Mouse (Mus musculus) thymus, postnatal 14 days (tissue): Measurements from ENCODE around the gene Wdfy2.

Source experiments
- DNase-seq: peaks from one replicate; pipeline ENCODE4 v3.0.0; 2021

Gene Wdfy2

DNA sequence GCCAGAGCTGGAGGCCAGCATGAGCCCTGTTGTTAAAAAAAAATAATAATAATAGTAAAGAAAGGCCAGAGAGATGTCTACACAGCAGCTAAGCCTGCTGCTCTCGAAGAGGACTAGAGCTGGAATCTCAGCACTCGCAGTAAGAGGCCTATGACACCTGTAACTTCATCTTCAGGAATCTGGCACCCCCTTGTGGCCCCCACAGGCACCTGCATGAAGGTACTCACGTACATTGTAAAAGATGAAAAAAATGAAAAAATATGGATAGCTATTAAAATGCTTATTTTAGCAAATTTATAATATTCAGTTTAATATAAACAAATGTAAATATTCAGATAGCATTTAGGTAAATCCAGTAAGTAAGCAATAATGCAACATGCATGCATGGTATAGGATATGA is 102.0 kb downstream of the Wdfy2 start:
- peak; percentile 30 for DNase-seq

DNA sequence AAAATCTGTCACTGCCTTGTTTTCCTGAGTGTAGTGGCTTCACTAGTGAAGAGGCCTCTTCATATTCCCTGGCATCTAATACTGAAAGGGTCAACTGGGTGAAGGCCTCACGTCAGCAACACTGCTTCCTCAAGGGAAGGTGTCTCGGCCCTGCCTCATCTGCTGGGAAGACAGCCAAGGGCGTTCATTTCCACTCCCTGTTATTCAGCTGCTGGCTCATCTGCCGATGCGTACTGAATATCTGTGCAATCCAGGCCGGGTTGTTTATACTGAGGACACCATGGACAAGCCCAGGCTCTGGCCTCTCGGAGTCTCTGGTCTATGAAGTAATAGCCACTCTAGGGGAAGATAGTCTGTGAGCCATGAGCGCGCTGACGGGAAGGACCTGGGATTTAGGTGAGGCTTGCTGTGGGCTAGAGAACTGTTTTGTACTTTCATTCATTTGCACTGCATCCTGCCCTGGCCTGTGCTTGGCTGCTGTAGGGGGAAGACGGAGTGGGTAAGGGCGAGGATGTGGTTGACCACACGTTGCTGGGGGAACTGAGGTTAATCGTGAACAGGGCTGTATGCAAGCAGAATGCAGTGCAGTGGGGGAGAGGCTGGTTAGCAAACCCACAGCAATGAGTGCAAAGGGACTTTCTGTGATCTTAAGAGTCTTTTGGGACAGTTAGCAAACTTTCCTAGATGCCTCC is 103.1 kb downstream of the Wdfy2 start:
- peak; percentile 78 for DNase-seq

DNA sequence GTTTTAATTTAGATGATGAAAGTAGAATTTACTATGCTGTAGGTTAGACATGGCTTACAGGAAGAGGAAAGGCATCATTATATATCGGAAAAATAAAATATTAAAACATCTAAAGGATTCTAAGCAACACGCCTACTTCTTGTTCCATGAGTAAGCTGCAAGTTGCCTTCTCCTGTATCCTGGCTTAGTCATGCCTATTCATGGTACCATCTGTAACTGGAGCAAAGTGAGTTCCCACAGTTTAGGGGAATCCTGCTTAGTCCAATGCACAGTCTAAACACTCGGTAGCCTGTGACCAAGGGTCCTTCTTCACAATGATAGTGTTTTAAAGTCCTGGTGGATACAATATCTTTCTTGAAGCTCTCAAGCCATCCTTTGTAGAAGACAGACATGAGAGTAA is 109.3 kb downstream of the Wdfy2 start:
- DNase-seq, result no peak

DNA sequence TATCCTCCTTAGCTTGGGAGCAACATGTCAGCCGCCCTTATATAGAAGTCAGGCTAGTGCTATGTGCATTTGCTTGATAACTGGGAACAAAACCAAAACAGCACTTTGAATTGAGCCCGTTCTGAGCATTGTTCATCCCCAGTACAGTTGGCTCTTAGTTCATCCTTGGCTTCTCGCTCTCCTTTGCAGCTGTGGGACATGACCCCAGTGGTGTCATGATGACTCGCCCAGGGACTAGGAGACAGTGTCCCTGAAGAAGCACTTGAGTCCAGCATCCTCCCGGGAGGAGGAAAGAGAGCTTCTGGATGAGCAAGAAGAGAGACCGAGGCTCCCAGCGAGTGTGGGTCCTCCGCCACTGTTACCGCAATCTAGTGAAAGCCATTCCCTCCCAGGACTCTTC is 118.6 kb downstream of the Wdfy2 start:
- DNase-seq, result no peak

DNA sequence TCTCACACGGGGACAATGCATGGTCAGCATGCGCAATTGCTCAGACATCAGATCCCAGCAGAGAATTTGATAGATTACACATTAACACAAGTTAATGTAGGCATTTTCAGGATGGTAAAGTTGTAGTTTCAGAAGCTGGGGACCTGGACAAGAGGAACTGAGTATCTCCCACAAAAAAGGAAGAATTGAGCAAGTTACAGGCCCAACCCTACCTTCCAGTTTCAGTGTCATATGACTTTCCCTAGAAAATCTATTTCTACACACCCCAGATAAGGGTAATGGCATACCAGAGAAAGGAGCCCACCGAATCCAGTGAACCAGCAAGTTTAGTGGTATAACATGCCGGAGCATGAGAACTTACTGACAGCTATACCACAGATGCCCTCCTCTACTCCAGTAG is 126.2 kb downstream of the Wdfy2 start:
- no peak for DNase-seq

DNA sequence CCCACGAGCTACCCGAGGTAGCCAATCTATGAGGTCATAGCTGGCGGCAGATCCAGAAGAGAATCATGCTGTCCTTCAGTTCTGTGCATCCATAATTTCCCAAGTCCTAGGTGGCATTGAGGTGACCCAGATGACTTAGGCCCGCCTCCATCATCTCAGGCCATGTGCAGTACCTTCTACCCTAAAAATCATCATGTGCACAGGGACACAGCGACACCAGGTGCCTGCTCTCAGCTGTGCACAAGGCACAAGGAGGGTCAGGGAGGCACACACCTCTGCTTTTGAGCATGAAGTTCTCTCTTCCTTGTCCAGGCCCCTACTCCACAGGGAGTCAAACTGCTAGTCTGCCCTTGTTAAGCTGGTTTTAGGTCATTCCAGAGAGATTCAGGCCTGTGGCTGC is 127.9 kb downstream of the Wdfy2 start:
- no peak for DNase-seq

DNA sequence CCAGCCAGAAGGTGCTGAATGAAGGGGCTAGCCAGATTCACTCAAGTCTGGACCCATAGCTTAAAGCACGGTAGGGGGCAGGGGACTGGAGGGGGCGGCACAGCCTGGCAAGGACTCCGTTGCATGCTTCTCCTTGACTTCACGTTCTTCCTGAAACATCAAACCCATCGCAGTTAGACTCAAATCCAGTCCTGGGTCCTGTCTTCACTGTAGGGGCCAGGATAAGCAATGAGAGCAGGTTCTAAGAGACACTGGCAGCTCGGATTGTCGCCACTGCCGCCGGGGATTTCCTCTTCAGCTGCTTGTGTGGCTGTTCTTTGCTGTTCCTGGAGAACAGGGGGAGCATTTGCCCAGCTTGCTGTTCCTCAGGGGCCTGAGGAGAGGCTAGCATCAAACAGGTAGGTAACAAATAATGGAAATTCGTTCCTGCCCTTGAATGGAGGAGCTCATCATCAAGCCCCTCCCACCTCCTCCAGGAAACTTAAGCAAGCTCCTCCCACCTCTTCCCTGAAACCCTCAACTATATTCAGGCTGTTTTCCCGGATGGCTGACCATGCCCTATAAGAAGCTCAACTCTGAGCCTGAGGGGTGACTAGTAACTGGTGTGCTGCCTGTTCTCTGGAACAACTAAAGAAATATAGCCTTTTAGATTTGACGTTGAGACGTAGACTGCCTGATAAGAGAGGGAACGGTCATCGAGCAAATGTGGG is 128.5 kb downstream of the Wdfy2 start:
- no peak for DNase-seq

DNA sequence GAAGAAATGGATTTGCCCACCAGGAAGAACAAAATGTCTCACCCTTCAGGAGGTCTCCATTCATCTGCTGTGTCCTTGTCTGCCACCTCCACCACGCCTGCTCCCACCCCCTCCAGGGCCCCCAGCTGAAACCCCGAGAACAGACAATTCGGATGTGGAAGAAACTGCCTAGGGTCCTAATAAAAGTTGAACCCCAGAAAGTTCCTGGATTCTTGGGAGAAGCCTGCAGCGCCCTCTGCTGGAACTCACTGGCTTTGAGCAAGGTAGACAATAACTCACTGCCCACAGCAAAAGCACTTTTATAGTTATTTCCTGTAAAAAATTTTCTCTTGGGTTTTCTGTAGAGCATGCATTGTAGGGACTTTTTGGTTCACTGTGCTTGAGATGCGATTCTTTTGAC is 137.6 kb downstream of the Wdfy2 start:
- peak; percentile 72 for DNase-seq

DNA sequence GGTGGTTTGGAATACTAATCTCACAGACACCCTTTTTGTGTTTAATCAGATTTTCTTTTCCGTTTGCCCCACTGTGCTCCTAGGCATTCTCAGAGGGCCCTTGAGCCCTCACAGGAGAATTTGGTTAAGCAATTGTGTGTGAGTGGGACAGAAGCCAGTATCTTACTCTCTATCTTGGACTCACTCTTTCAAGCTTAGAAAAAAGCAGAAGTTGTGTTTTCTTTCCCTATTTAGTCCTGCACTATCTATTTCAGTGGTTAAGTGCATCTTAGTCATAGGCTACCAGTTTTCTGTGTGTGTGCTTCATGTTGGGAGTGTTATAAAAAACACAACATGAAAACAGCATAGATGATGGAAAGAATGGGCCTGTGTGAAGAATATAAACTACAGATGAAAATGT is 142.3 kb downstream of the Wdfy2 start:
- no peak for DNase-seq

DNA sequence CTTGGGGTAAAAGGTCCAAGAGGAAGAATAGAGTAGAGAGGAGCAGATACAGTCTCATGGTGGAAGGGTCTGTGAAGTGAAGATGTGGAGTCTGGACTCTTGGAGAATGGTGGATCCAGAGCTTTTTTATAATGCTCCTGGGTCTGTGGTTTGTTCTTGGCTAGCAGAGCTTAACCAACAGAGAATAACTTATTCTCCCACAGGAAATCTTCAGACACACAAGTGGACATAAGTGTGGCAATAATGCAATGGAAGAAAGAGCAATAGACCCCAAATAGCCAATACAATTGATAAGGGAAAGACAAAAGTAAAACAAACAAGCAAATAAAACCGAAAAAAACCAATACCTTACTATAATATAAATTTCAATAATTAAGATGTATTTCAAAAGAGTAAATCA is 146.9 kb downstream of the Wdfy2 start, which contains the start of gene Defb48:
Gene Defb48, minus strand, starts transcription at position 101 of the 400 bp plus-strand sequence.
- no peak for DNase-seq

DNA sequence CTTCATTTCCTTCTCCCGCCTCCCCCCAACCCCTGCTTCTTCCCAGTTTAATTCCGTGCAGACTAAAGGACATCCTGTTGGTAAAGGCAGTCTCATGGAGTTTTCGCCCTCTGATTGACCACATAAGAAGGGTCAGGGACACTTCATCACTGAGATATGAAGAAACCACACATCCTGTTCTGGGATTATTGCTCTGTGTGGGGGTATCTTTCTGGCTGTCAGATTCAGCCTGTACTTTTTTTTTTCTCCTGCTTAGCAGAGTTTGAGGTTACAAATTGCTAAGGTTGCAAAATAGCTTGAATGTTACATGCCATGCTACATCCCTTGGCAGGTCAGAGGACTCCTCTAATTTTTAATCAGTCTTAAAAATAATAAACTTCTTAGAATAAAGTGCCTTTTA is 153.8 kb downstream of the Wdfy2 start:
- no peak for DNase-seq

DNA sequence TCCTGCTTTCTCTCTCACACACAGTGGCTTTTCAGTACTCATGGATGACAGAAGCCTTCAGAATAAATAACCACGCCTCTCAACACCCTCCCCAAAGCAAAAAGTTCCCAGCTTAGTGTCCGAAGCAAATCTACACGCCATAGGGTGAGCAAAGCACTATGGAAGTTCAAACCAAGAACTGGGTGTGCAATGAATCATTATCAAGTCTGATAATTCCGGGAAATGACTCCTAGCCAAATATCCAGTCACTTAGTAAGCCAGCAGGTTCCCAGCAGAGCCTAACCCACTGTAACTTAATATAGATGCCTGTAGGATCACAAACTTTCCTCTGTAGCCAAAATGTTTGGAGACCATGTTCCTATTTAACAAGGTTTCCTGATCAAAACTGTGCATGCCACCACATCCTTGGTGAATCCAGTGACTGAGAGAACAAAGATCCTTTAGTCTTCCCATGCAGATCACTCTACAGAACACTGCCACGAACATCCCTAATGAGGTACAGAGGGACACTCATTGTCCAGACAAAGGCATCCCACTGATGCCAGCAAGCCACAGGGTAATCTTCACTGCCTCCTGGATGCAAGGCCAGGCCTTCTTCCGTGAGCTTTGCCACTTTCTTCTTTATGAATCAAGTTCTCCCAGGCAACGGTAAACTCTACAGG is 154.5 kb downstream of the Wdfy2 start:
- no peak for DNase-seq

DNA sequence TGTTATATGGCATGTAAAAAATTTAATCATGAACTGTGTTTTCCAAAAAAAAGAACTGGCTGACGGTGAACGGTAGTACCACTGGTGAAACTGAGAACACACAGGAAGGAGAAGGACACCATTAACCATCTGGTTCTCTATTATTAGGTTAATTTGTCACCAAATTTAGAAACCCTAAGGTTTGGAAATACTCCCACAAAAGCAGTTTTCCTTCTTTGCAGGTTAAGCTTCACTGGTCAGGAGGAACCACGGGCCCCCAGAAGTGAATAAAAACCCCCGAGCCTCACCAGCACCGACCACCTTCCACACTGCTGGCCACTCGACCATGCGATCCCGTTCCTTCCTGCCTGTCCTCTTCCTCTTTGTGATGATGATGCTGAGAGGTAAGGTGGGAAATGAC is 160.3 kb downstream of the Wdfy2 start, which contains the start of gene Defb47:
Gene Defb47, plus strand, starts transcription at position 301 of the 400 bp plus-strand sequence.
- no peak for DNase-seq

DNA sequence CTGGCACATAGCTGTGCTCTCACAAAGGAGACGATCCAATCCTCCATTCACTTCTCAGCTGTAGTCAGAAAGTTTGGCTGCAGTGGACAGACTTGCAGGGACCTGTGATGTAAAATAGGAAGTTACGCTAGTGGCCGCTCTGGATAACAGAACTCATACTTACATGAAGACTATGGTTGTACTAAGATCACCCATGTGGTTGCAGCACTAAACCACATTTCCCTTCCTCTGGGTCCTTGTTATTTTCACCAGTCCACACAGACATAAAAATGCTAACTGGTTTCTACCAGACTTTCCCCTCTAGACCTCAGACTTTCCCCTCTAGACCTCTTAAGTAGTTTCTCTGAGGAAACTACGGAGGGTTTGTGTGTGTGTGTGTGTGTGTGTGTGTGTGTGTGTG is 161.5 kb downstream of the Wdfy2 start:
- no peak for DNase-seq

DNA sequence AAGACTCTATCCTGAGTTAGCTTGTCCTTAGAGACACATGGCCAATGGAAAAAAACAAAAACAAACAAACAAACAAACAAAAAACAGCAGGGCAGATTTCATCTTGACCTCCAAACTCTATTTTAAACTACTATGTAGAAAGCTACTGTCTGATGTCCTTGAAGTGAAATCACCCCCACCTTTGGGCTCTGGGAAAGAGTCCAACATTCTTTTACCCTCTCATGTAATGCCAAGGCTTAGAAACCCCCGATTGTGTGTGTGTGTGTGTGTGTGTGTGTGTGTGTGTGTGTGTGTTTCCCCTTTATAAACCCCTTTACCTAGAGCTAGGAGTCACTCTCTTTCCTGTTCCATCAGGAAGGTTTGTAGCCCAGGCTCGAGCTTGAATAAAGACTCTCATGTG is 165.1 kb downstream of the Wdfy2 start:
- DNase-seq, result no peak
